Mouse (Mus musculus) myocyte (in vitro differentiated cells): ENCODE results near the gene Map3k12.

Source experiments
- E2F4 ChIP-seq: IDR thresholded peaks from one replicate; pipeline ENCODE4 v1.6.1; 2011; ENCODE audit warnings: mild to moderate bottlenecking, control low read depth, moderate library complexity; ENCODE audit not compliant: insufficient read depth
- POLR2A ChIP-seq: IDR thresholded peaks from one replicate; pipeline ENCODE4 v1.6.1; 2011; ENCODE audit warnings: low read depth, mild to moderate bottlenecking, control low read depth, moderate library complexity; ENCODE audit not compliant: insufficient read length

- TF ChIP-seq POLR2A (no peak), E2F4 (no peak)
These were observed 57.5 kb downstream of the Map3k12 start for GRCm38 (mm10) chr15:102459381-102459780.
